Mouse (Mus musculus) T-helper 2 cell (primary cell): ENCODE results near the gene Phgdh.

Experiments used
- in situ Hi-C: fragments of 300-600 bp; cut with MboI, MseI; formaldehyde crosslinking; loops from one replicate; pipeline ENCODE4 v1.15.1; 2025; ENCODE audit warnings: high pct_unique_total_duplicates

Phgdh gene

GRCm38 (mm10) chr3:98301761-98302160, 38.0 kb downstream of the Phgdh start:
- in situ Hi-C loops, result no loop called here

DNA sequence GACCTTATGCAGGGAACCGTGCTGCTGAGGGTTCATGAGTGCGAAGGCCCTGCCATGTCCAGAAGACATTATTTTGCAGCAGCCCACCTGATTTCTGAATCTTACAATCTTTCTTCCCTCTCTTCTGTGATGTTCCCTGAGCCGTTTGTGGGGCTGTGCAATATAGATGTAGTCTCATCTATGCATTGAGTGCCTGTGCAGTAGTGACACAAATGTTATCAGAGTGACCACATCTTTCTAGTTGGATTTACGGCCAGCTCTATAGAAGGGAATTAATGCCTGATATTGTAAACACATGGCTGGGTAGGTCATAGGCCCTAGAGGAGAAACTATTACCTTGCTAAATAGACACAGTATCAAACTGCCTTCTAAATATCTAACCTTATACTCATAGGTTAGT, 39.5 kb downstream of the Phgdh start:
- in situ Hi-C loops, result no loop called here

- in situ Hi-C loops, result no loop called here
These were observed 40.2 kb downstream of the Phgdh start for GRCm38 (mm10) chr3:98299391-98300100.

GRCm38 (mm10) chr3:98295965-98296364, 43.8 kb downstream of the Phgdh start:
- in situ Hi-C loops, result no loop called here

GRCm38 (mm10) chr3:98291044-98291443, 48.7 kb downstream of the Phgdh start:
- in situ Hi-C loops, result no loop called here

- in situ Hi-C loops, result no loop called here
These were observed 56.6 kb downstream of the Phgdh start for GRCm38 (mm10) chr3:98283205-98283604.

GRCm38 (mm10) chr3:98282422-98282821, 57.4 kb downstream of the Phgdh start:
- in situ Hi-C loops, result no loop called here

GRCm38 (mm10) chr3:98280933-98281678, 58.7 kb downstream of the Phgdh start:
- in situ Hi-C loops, result no loop called here

- in situ Hi-C loops, result no loop called here
These were observed 59.4 kb downstream of the Phgdh start, which contains the start of gene Hmgcs2 for GRCm38 (mm10) chr3:98280204-98280932. Gene Hmgcs2, plus strand, starts transcription at chr3:98280435.

DNA sequence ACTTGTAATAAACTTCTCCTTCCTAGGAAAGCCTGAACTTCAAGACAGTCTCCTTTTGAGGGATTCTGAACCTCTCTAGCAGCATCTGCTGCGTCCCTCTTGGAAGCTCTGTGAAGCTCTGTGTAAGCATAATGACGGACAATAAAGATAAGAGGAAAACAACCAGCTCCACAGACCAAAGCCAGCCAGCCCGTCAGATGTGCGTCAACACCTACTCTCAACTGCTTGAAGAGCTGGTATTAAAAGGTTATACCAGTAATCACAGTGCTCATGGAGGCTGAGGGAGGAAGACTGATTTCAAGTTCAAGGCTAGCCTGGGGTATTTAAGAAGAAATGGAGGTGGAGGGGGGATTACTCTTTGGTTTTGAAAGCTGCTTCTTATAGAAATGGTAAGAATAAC, 60.1 kb downstream of the Phgdh start:
- in situ Hi-C loops, result no loop called here

GRCm38 (mm10) chr3:98273623-98274398, 66.0 kb downstream of the Phgdh start:
- in situ Hi-C loops, result no loop called here

GRCm38 (mm10) chr3:98267249-98267651, 72.5 kb downstream of the Phgdh start:
- in situ Hi-C loops, result no loop called here
